Mouse (Mus musculus) embryonic facial prominence, embryonic 14.5 days (tissue): ENCODE results near the gene Doxl2. TPM values are rescaled to one million over a fixed set of nuclear protein-coding genes. Genes with fewer than 3 reads are reported as not detected.

ENCODE experiments used
- ATAC-seq: fragments of 200-750 bp; cut with Nextera tagmentation; 2 replicates; pipeline ENCODE4 v1.8.0; 2017; ENCODE audit warnings: low read depth, moderate number of reproducible peaks, moderate TSS enrichment
- DNase-seq: peaks from one replicate; pipeline ENCODE4 v3.0.0-alpha.2; 2015; ENCODE audit warnings: low spot score
- H3K27ac ChIP-seq: fragments of 300-500 bp; sonication (generic); replicated peaks from 2 replicates; pipeline ENCODE4 v1.5.1; 2014; ENCODE audit warnings: low read depth, mild to moderate bottlenecking, low read length, moderate library complexity
- H3K27me3 ChIP-seq: fragments of 300-500 bp; sonication (generic); replicated peaks from 2 replicates; pipeline ENCODE4 v1.6.1; 2014; ENCODE audit warnings: low read length; ENCODE audit not compliant: control insufficient read depth, insufficient read depth
- H3K36me3 ChIP-seq: fragments of 300-500 bp; sonication (generic); 2 replicates; pipeline ENCODE4 v1.6.1; 2014; ENCODE audit warnings: low read length, mixed read lengths; ENCODE audit not compliant: control insufficient read depth, insufficient read depth
- H3K4me1 ChIP-seq: fragments of 300-500 bp; sonication (generic); 2 replicates; pipeline ENCODE4 v1.6.1; 2014; ENCODE audit warnings: antibody characterized with exemption, low read length; ENCODE audit not compliant: control insufficient read depth, insufficient read depth
- H3K4me2 ChIP-seq: fragments of 300-500 bp; sonication (generic); 2 replicates; pipeline ENCODE4 v1.6.1; 2014; ENCODE audit warnings: low read depth, mild to moderate bottlenecking, low read length, moderate library complexity, mixed read lengths
- H3K4me3 ChIP-seq: fragments of 300-500 bp; sonication (generic); 2 replicates; pipeline ENCODE4 v1.5.1; 2014; ENCODE audit warnings: low read depth, mild to moderate bottlenecking, low read length
- H3K9ac ChIP-seq: fragments of 300-500 bp; sonication (generic); 2 replicates; pipeline ENCODE4 v1.6.1; 2014; ENCODE audit warnings: low read depth, mild to moderate bottlenecking, low read length, moderate library complexity, mixed read lengths
- H3K9me3 ChIP-seq: fragments of 300-500 bp; sonication (generic); 2 replicates; pipeline ENCODE4 v1.6.1; 2016; ENCODE audit warnings: low read length; ENCODE audit not compliant: control insufficient read depth
- WGBS: fragments of 180-500 bp; shearing (Covaris S2); extraction: QIAGEN DNeasy Blood & Tissue Kit; methylation state at CpG from one replicate; pipeline ENCODE4 v1.1.7; 2014; 5-methylcytosine and 5-hydroxymethylcytosine counted together
- polyA plus RNA-seq: library from polyadenylated mRNA; unstranded; fragments of >200 nt; fragmentation: Nextera tagmentation; extraction: Ambion mirVana; gene quantifications from 2 replicates; pipeline ENCODE4 v1.2.1, GENCODE M21; 2014

The Doxl2 gene
- polyA plus RNA-seq, 1 experiment from 2014 or later, result not detected

DNA sequence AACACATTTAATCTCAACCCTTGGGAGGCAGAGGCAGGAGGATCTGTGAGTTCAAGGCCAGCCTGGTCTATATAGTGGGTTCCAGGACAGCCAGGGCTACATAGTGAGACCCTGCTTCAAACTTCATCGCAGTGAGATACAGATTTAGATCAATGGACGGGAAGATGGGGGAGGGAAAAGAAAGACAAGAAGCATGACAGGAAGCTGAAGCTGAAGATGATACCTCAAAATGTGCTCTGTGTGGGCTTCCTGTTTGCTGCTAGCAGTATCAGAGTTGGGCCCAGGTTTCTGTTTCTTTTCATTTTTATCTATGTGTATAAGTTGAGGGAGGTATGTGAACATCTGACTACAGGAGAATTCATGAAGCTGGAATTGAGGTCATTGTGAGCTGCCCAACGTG, 38.7 kb downstream of the Doxl2 start:
- Histone ChIP-seq H3K4me2 (no peak overlapping the region), H3K36me3 (no peaks in the 10 kb centered on the region), H3K4me1 (peaks cover 7% of the 10 kb centered on the region; the same call in 1 of the 2 replicates), H3K9me3 (no peaks in the 10 kb centered on the region), H3K27me3 (no peaks in the 10 kb centered on the region), H3K27ac (no peak overlapping the region), H3K9ac (no peak overlapping the region), H3K4me3 (no peak overlapping the region)
- no peak for DNase-seq
- 77% methylated on average over 3 of the region's 3 CpGs for WGBS
- no peak for ATAC-seq

DNA sequence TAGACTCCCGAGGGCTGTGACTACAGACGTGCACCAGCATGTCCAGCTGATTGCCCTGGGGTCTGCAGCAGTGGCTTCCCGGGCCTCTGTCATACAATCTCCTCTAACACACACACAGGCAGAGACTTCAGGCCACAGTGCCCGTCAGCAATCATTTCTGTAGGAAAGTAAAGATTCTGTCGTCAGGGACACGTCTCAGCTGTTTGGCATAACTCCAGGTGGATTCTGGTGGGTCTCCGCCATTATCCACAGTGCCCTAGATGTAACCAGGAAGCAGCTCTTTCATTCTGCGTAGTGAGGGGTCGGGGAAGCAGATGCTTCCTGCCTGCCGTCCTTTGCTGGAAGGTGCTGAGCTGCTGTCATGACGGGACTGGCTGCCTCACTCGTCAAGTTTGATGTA, 42.4 kb downstream of the Doxl2 start:
- DNase-seq, result peak; percentile 31
- Histone ChIP-seq H3K4me1 (no peaks in the 10 kb centered on the region), H3K27me3 (no peaks in the 10 kb centered on the region), H3K9ac (no peak overlapping the region), H3K9me3 (no peaks in the 10 kb centered on the region), H3K36me3 (no peaks in the 10 kb centered on the region), H3K27ac (no peak overlapping the region), H3K4me3 (no peak overlapping the region), H3K4me2 (no peak overlapping the region)
- ATAC-seq, result no peak
- 49% methylated on average over 12 of the region's 12 CpGs for WGBS

DNA sequence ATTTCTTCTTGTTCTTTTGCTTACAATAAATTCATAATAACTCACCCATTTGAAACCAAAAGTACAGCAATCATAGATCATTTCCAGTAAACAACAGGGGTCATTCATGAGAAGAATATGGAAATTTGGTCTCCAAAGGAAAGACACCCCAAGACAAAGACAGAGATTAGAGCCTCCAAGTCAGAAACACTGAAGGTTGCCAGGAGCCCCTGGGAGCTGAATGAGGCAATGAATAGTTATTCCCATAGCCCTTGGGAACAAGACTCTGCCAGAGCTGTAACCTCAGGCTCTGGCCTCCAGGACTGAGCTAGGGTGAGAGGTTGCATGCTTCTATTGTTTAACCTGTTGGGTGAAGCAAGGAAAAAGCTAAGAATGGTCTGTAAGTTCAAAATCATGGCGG, 44.6 kb downstream of the Doxl2 start:
- no peaks in the 10 kb centered on the region for H3K27me3 ChIP-seq
- WGBS, result 90% methylated on average over 1 of the region's 1 CpGs
- ATAC-seq, result no peak

GRCm38 (mm10) chr6:49021141-49022012, 46.6 kb downstream of the Doxl2 start:
- ATAC-seq, result no peak
- peak; percentile 29 for DNase-seq
- no peak overlapping the region for H3K9ac ChIP-seq
- no peak overlapping the region for H3K4me3 ChIP-seq
- no peaks in the 10 kb centered on the region for H3K27me3 ChIP-seq
- no peak overlapping the region for H3K4me2 ChIP-seq
- H3K9me3 ChIP-seq, result no peaks in the 10 kb centered on the region
- H3K27ac ChIP-seq, result no peak overlapping the region
- WGBS, result 62% methylated on average over 14 of the region's 14 CpGs
- no peaks in the 10 kb centered on the region for H3K4me1 ChIP-seq
- no peaks in the 10 kb centered on the region for H3K36me3 ChIP-seq

More for the DNA sequence above, 44.6 kb downstream of the Doxl2 start:
- Histone ChIP-seq H3K9me3 (no peaks in the 10 kb centered on the region), H3K4me3 (no peak overlapping the region), H3K4me2 (no peak overlapping the region), H3K4me1 (no peaks in the 10 kb centered on the region), H3K9ac (no peak overlapping the region), H3K27ac (no peak overlapping the region), H3K36me3 (no peaks in the 10 kb centered on the region)
- no peak for DNase-seq

GRCm38 (mm10) chr6:49022384-49022783, 47.6 kb downstream of the Doxl2 start:
- H3K27me3 ChIP-seq, result no peaks in the 10 kb centered on the region
- H3K4me3 ChIP-seq, result no peak overlapping the region
- no peak overlapping the region for H3K9ac ChIP-seq
- no peaks in the 10 kb centered on the region for H3K4me1 ChIP-seq
- 80% methylated on average over 2 of the region's 2 CpGs for WGBS
- H3K4me2 ChIP-seq, result no peak overlapping the region
- no peaks in the 10 kb centered on the region for H3K9me3 ChIP-seq
- no peaks in the 10 kb centered on the region for H3K36me3 ChIP-seq
- no peak for DNase-seq
- no peak for ATAC-seq
- no peak overlapping the region for H3K27ac ChIP-seq

DNA sequence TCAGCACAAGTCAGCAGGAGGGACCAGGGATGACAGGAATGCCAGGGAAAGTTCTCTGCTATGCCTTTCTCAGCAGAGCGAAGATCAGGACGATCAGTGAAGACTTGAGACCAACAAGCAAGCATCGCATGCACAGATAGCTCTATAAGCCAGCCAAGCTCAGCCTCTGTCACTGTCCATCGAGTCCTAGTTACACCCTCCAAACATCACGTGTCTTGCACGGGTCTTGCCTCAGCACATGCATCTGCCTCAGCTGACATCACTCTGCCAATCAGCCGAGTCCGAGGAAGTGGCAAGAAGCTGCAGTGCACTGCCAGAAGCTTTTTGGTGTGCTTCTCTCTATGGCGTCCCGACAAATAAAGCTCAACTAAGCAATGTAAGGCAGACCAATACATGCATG, 48.6 kb downstream of the Doxl2 start:
- H3K4me2 ChIP-seq, result no peak overlapping the region
- no peak overlapping the region for H3K4me3 ChIP-seq
- ATAC-seq (no peak), DNase-seq (no peak)
- no peaks in the 10 kb centered on the region for H3K27me3 ChIP-seq
- H3K9me3 ChIP-seq, result no peaks in the 10 kb centered on the region
- H3K9ac ChIP-seq, result no peak overlapping the region
- no peaks in the 10 kb centered on the region for H3K4me1 ChIP-seq
- 83% methylated on average over 10 of the region's 10 CpGs for WGBS
- H3K36me3 ChIP-seq, result no peaks in the 10 kb centered on the region
- H3K27ac ChIP-seq, result no peak overlapping the region

DNA sequence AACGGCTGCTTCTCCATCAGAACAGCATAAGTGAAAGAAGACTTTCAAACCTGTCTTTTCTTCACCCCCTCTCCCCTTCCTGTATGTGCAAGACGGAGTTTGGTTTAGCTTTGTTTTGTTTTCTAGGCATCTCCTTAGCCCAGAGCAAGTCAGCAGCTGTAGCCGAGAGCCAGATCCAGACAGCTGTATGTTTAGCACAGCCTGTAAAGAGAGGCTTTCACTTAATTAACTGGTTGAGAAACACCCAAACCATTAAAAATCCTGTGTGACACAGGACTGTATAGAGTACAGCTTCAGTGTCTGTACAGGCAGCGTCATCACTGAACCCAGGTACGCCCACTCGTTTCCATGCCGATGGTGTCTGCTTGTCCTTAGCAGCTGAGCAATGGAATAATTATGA, 50.5 kb downstream of the Doxl2 start:
- WGBS, result 75% methylated on average over 7 of the region's 7 CpGs

GRCm38 (mm10) chr6:49026496-49026895, 51.7 kb downstream of the Doxl2 start:
- 86% methylated on average over 5 of the region's 5 CpGs for WGBS
- Histone ChIP-seq H3K36me3 (no peaks in the 10 kb centered on the region), H3K4me1 (no peaks in the 10 kb centered on the region), H3K27ac (no peak overlapping the region), H3K4me2 (no peak overlapping the region), H3K9ac (no peak overlapping the region), H3K27me3 (no peaks in the 10 kb centered on the region), H3K4me3 (no peak overlapping the region), H3K9me3 (no peaks in the 10 kb centered on the region)
- no peak for DNase-seq
- ATAC-seq, result no peak

More for the DNA sequence above, 50.5 kb downstream of the Doxl2 start:
- H3K4me3 ChIP-seq, result no peak overlapping the region
- H3K9ac ChIP-seq, result no peak overlapping the region
- no peak overlapping the region for H3K27ac ChIP-seq
- H3K27me3 ChIP-seq, result no peaks in the 10 kb centered on the region
- no peak for ATAC-seq
- H3K4me1 ChIP-seq, result no peaks in the 10 kb centered on the region
- no peak overlapping the region for H3K4me2 ChIP-seq
- H3K9me3 ChIP-seq, result no peaks in the 10 kb centered on the region
- no peaks in the 10 kb centered on the region for H3K36me3 ChIP-seq
- no peak for DNase-seq

- H3K9me3 ChIP-seq, result no peaks in the 10 kb centered on the region
- H3K36me3 ChIP-seq, result no peaks in the 10 kb centered on the region
- H3K4me1 ChIP-seq, result no peaks in the 10 kb centered on the region
- ATAC-seq (no peak), DNase-seq (no peak)
- no peak overlapping the region for H3K4me3 ChIP-seq
- no peak overlapping the region for H3K4me2 ChIP-seq
- H3K9ac ChIP-seq, result no peak overlapping the region
- 81% methylated on average over 6 of the region's 6 CpGs for WGBS
- H3K27me3 ChIP-seq, result no peaks in the 10 kb centered on the region
- H3K27ac ChIP-seq, result no peak overlapping the region
These were observed 53.3 kb downstream of the Doxl2 start for GRCm38 (mm10) chr6:49028019-49028418.
